Mouse (Mus musculus) B cell, adult 2 months (primary cell): Measurements from ENCODE around the gene Sult6b1.
A peak's percentile ranks its signal among the peaks of the same experiment; 100 is the strongest.

ENCODE experiments used
- DNase-seq, 2 experiments: peaks; one replicate each; pipeline ENCODE4 v3.0.0; 2022

Gene Sult6b1

GRCm38 (mm10) chr17:78883291-78883690 lies 23.5 kb downstream of the Sult6b1 start:
- DNase-seq = no peak

- peak; percentile 58 to 66 for DNase-seq
Measured at GRCm38 (mm10) chr17:78882401-78883112, 24.2 kb downstream of the Sult6b1 start, which contains the start of gene Eif2ak2. TSS of gene Eif2ak2 (minus strand) at chr17:78882573.

GRCm38 (mm10) chr17:78881878-78882304 lies 24.9 kb downstream of the Sult6b1 start:
- DNase-seq = peak; percentile 8 to 28

GRCm38 (mm10) chr17:78873886-78874285 lies 32.9 kb downstream of the Sult6b1 start:
- no peak for DNase-seq

GRCm38 (mm10) chr17:78856243-78856642 lies 50.5 kb downstream of the Sult6b1 start:
- DNase-seq = no peak

GRCm38 (mm10) chr17:78842271-78842928 lies 64.4 kb downstream of the Sult6b1 start:
- DNase-seq = no peak

- DNase-seq = peak in 1 of 2 experiments; percentile 8
Measured at GRCm38 (mm10) chr17:78836056-78836455, 70.7 kb downstream of the Sult6b1 start.

GRCm38 (mm10) chr17:78834856-78835835 lies 71.6 kb downstream of the Sult6b1 start, which contains the start of the genes Heatr5b and Gpatch11:
TSS of gene Heatr5b (minus strand) at chr17:78835364.
TSS of gene Gpatch11 (plus strand) at chr17:78835567.
- peak; percentile 93 for DNase-seq
